Mouse (Mus musculus) cerebellum, adult 2 months (tissue): ENCODE data around the gene Fyco1. TPM values are rescaled to one million over a fixed set of nuclear protein-coding genes. Genes with fewer than 3 reads are reported as not detected.
"Not testable (repeated sequence)": the region's sequence is repeated elsewhere in the genome, so short reads cannot be mapped to it uniquely, and the experiment has no call there.

Experiments
- DNase-seq, 2 experiments: peaks; one replicate each; pipeline ENCODE4 v3.0.0; 2021
- H3K27ac ChIP-seq: fragments of 200-500 bp; 2 replicates; pipeline ENCODE4 v1.5.1; 2012; ENCODE audit warnings: low read length, control low read depth, inconsistent platforms; ENCODE audit not compliant: insufficient read depth
- H3K27me3 ChIP-seq: fragments of 200-500 bp; 2 replicates; pipeline ENCODE4 v1.6.1; 2012; ENCODE audit warnings: inconsistent platforms, mild to moderate bottlenecking, low read length, moderate library complexity; ENCODE audit not compliant: control insufficient read depth, insufficient read depth
- H3K4me1 ChIP-seq: fragments of 200-500 bp; 2 replicates; pipeline ENCODE4 v1.6.1; 2011; ENCODE audit warnings: low read length; ENCODE audit not compliant: control insufficient read depth, insufficient read depth
- H3K4me3 ChIP-seq: fragments of 200-500 bp; replicated peaks from 2 replicates; pipeline ENCODE3; 2011; ENCODE audit warnings: mild to moderate bottlenecking, low read depth, low read length, control low read depth; ENCODE audit not compliant: insufficient read depth
- CTCF ChIP-seq: fragments of 200-500 bp; IDR thresholded peaks from 2 replicates; pipeline ENCODE4 v1.5.1; 2011; ENCODE audit warnings: low read depth, mild to moderate bottlenecking, control low read depth, low read length, moderate library complexity, borderline replicate concordance; ENCODE audit not compliant: insufficient read depth
- POLR2A ChIP-seq: fragments of 200-500 bp; IDR thresholded peaks from 2 replicates; pipeline ENCODE4 v1.6.1; 2011; ENCODE audit warnings: low read length, control low read depth, borderline replicate concordance; ENCODE audit not compliant: insufficient read depth
- WGBS: fragments of 180-500 bp; shearing (Covaris S2); methylation state at CpG from one replicate; pipeline ENCODE4 v1.1.7; 2018; 5-methylcytosine and 5-hydroxymethylcytosine counted together
- polyA plus RNA-seq: library from polyadenylated mRNA; depleted of rRNA; stranded (reverse); fragments of >200 nt; gene quantifications from 2 replicates; pipeline ENCODE4 v1.2.3, GENCODE M21; 2012; rRNA removed

Fyco1 gene
- polyA plus RNA-seq, 1 experiment = 17.6 TPM

DNA sequence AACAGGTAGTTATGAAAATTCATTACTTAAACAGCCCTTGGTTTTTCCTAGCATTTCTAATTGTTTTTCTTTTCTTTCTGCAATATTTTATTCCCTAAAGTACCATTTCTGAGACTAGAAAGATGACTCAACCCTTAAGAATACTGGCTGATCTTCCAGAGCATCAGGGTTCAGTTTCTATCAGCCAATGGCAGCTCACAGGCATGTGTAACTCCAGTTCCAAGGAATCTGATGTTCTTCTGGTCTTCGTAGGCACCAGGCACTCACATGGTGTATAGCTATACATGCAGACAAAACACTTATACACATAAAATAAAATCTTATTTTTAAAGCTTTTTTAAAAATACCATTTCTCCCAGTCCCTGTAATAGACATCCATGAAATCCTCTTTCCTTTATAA lies 93.5 kb downstream of the Fyco1 start:
- WGBS = 70% methylated on average over 1 of the region's 1 CpGs
- H3K27ac ChIP-seq = no peak overlapping the region

DNA sequence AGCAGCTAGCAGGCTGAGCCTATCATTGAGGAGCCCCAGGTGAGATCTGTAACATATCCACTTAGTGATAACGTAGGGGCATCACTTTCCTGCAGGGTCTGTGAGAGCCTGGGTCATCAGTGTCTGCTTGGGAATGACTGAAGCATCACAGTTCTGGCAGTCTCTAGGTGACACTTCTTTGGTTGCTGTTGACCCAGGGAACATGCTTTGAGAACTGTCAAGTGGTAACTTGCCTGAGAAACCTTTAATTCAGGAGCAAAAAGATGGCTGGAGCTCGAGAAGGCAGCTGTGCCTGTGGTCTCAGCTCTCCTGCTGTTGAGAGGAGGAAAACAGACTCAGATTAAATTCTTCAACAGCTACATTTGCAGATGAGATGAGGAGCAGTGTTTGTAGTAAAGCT lies 94.4 kb downstream of the Fyco1 start:
- 46% methylated on average over 2 of the region's 2 CpGs for WGBS
- Histone ChIP-seq H3K27me3 (no peaks in the 10 kb centered on the region), H3K4me3 (no peak overlapping the region), H3K4me1 (no peaks in the 10 kb centered on the region), H3K27ac (no peak overlapping the region)
- DNase-seq = no peak
- TF ChIP-seq CTCF (no peak), POLR2A (no peak)

More for the DNA sequence above, 93.5 kb downstream of the Fyco1 start:
- no peak overlapping the region for H3K4me3 ChIP-seq
- no peak for TF ChIP-seq CTCF
- no peak for TF ChIP-seq POLR2A
- H3K27me3 ChIP-seq = no peaks in the 10 kb centered on the region
- H3K4me1 ChIP-seq = no peaks in the 10 kb centered on the region
- no peak for DNase-seq

GRCm38 (mm10) chr9:123756752-123757151 lies 94.9 kb downstream of the Fyco1 start:
- Histone ChIP-seq H3K27ac (no peak overlapping the region), H3K4me3 (no peak overlapping the region), H3K27me3 (no peaks in the 10 kb centered on the region), H3K4me1 (no peaks in the 10 kb centered on the region)
- 80% methylated on average over 3 of the region's 3 CpGs for WGBS
- no peak for TF ChIP-seq CTCF
- no peak for TF ChIP-seq POLR2A
- no peak for DNase-seq

DNA sequence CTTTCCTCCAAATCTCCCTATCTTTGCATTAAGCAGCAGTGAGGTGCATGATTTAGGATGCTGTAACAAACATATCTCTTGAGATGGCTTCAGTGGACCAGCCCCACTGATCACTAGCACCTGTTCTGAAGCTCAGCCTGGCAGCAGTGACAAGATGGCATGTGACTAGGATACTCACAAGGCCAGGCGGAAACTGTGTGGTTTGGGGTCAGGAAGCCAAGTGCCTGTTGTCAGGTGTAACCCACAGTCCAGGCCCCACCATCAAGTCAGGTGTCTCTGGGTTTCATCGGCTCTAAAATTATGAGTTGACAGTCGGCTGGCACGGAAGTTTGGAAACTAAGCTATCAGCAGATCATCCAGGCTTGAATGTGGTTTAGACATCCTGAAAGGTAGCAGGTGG lies 97.4 kb downstream of the Fyco1 start:
- no peak for TF ChIP-seq CTCF
- Histone ChIP-seq H3K4me3 (no peak overlapping the region), H3K27me3 (no peaks in the 10 kb centered on the region), H3K4me1 (no peaks in the 10 kb centered on the region), H3K27ac (no peak overlapping the region)
- DNase-seq = no peak
- WGBS = 90% methylated on average over 4 of the region's 4 CpGs

DNA sequence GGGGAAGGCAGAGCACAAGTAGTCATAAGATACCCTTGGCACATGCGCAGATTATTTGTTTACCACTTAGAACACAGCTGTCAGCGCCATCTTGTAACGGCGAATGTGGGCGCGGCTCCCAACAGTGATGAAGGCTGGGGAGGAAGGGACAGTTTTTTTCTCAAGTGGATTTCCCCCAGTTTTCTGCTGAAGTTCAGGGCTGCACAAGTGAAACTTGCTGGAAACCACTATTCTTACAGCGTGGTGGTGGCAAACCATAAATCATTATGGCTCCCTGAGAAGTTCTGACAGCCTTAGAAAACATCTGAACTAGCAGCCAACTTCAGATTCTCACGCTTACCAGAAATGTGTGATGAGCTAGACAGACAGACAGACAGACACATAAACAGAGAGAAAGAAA lies 102.0 kb downstream of the Fyco1 start:
- H3K4me1 ChIP-seq, H3K27ac ChIP-seq, DNase-seq, H3K4me3 ChIP-seq, H3K27me3 ChIP-seq: not testable (repeated sequence)
- WGBS = 90% methylated on average over 8 of the region's 8 CpGs

- TF ChIP-seq CTCF (no peak), POLR2A (no peak)
- 84% methylated on average over 4 of the region's 4 CpGs for WGBS
- H3K4me1 ChIP-seq = no peaks in the 10 kb centered on the region
- DNase-seq = no peak
- H3K4me3 ChIP-seq = no peak overlapping the region
- no peak overlapping the region for H3K27ac ChIP-seq
- H3K27me3 ChIP-seq = no peaks in the 10 kb centered on the region
These were observed 110.9 kb downstream of the Fyco1 start for GRCm38 (mm10) chr9:123740799-123741198.

Other genes starting within 250 kb of the Fyco1 start
- gene Slc6a20b, start 219.3 kb downstream of the Fyco1 start, polyA plus RNA-seq = 0.25 and 0.41 TPM in 2 replicates
- gene Ccr9, start 173.5 kb downstream of the Fyco1 start, polyA plus RNA-seq = 0.11 and 0.20 TPM in 2 replicates
- gene Slc6a20a, start 173.0 kb downstream of the Fyco1 start, polyA plus RNA-seq = 10.8 and 18.8 TPM in 2 replicates
- 22.4 and 25.3 TPM in 2 replicates for gene Lztfl1, start 134.2 kb downstream of the Fyco1 start, polyA plus RNA-seq
- gene Cxcr6, start 45.4 kb downstream of the Fyco1 start, polyA plus RNA-seq = 0.06 and 0.07 TPM in 2 replicates
- not detected in 2 replicates for gene Xcr1, start 10.1 kb upstream of the Fyco1 start, polyA plus RNA-seq
- gene Ccr1, start 116.8 kb upstream of the Fyco1 start, polyA plus RNA-seq = 0.13 and 0.16 TPM in 2 replicates
- 0.10 TPM in 1 of 2 replicates, not detected in the other for gene Ccr1l1, start 126.5 kb upstream of the Fyco1 start, polyA plus RNA-seq
- not detected in 2 replicates for gene Ccr3, start 170.1 kb upstream of the Fyco1 start, polyA plus RNA-seq